Mouse (Mus musculus) liver, postnatal 0 days (tissue): ENCODE measurements at regions not wholly inside any gene's neighbourhood (a gene's known extent, or its start where the extent isn't known, plus 50 kb on each side); places are given as distances from the start of the nearest gene placed in this dataset.

Source experiments
- CTCF ChIP-seq: sonication (generic); IDR thresholded peaks from 2 replicates; pipeline ENCODE4 v1.5.1; 2016; ENCODE audit warnings: antibody characterized with exemption, low read depth
- EP300 ChIP-seq: IDR thresholded peaks from 2 replicates; pipeline ENCODE4 v1.6.1; 2016; ENCODE audit warnings: antibody characterized with exemption, low read depth, mild to moderate bottlenecking

GRCm38 (mm10) chr13:57336596-57336995 lies 440.8 kb upstream of the Trpc7 start:
- no peak for TF ChIP-seq CTCF
- TF ChIP-seq EP300, result no peak
